Mouse (Mus musculus): ENCODE data around the gene Tmem9b.

- TF ChIP-seq POLR2A (IDR thresholded peaks at IDR 0.05; ENCODE audit: insufficient read length, low read depth) (no peak), TCF3 (IDR thresholded peaks at IDR 0.05; ENCODE audit: insufficient read length, low read depth) (no peak), POLR2AphosphoS2 (IDR thresholded peaks at IDR 0.05; ENCODE audit: insufficient read length, low read depth) (no peak), MAX (IDR thresholded peaks at IDR 0.05; ENCODE audit: low read depth) (no peak), USF1 (IDR thresholded peaks at IDR 0.05; ENCODE audit: low read depth) (no peak), TCF12 (IDR thresholded peaks at IDR 0.05; ENCODE audit: insufficient read depth, poor library complexity, severe bottlenecking) (no peak), CEBPB (IDR thresholded peaks at IDR 0.05; ENCODE audit: insufficient read depth, poor library complexity, severe bottlenecking) (no peak), MYOG (IDR thresholded peaks at IDR 0.05; ENCODE audit: control insufficient read depth in 1 of 3, insufficient read depth in 1 of 3, insufficient read length in 2 of 3, low read depth in 2 of 3) (no peak), MYOD1 (IDR thresholded peaks at IDR 0.05; ENCODE audit: control insufficient read depth in 1 of 3, insufficient read length in 2 of 3, low read depth in 2 of 3) (no peak), SRF (IDR thresholded peaks at IDR 0.05; ENCODE audit: control insufficient read depth, insufficient read length, low read depth) (no peak)
Measured at GRCm38 (mm10) chr7:109781087-109781469, 28.4 kb upstream of the Tmem9b start.

Measured in myocyte (in vitro differentiated cells).